Mouse (Mus musculus) embryonic facial prominence, embryonic 12.5 days (tissue): ENCODE measurements around the gene Sipa1l2. TPM values are rescaled to one million over a fixed set of nuclear protein-coding genes. Genes with fewer than 3 reads are reported as not detected.
"Not testable (repeated sequence)": the region's sequence is repeated elsewhere in the genome, so short reads cannot be mapped to it uniquely, and the experiment has no call there.

Experiments used
- ATAC-seq: fragments of 200-750 bp; cut with Nextera tagmentation; 2 replicates; pipeline ENCODE4 v1.8.0; 2017; ENCODE audit not compliant: insufficient number of reproducible peaks, insufficient read depth, low FRiP score, low TSS enrichment
- H3K27ac ChIP-seq: fragments of 300-500 bp; sonication (generic); 2 replicates; pipeline ENCODE4 v1.5.1; 2016; ENCODE audit warnings: mild to moderate bottlenecking
- H3K27me3 ChIP-seq: fragments of 300-500 bp; sonication (generic); 2 replicates; pipeline ENCODE4 v1.6.1; 2016; ENCODE audit warnings: mild to moderate bottlenecking, moderate library complexity
- H3K36me3 ChIP-seq: fragments of 300-500 bp; sonication (generic); 2 replicates; pipeline ENCODE4 v1.6.1; 2016; ENCODE audit warnings: mild to moderate bottlenecking
- H3K4me1 ChIP-seq: fragments of 300-500 bp; sonication (generic); 2 replicates; pipeline ENCODE4 v1.6.1; 2016
- H3K4me2 ChIP-seq: fragments of 300-500 bp; sonication (generic); replicated peaks from 2 replicates; pipeline ENCODE4 v1.6.1; 2016; ENCODE audit warnings: mild to moderate bottlenecking, moderate library complexity
- H3K4me3 ChIP-seq: fragments of 300-500 bp; sonication (generic); 2 replicates; pipeline ENCODE4 v1.5.1; 2016; ENCODE audit warnings: mild to moderate bottlenecking
- H3K9ac ChIP-seq: fragments of 300-500 bp; sonication (generic); 2 replicates; pipeline ENCODE4 v1.6.1; 2016; ENCODE audit warnings: mild to moderate bottlenecking, moderate library complexity
- H3K9me3 ChIP-seq: fragments of 300-500 bp; sonication (generic); 2 replicates; pipeline ENCODE4 v1.6.1; 2016; ENCODE audit warnings: mild to moderate bottlenecking, moderate library complexity
- WGBS: fragments of 180-500 bp; shearing (Covaris S2); methylation state at CpG from one replicate; pipeline ENCODE4 v1.1.7; 2016; 5-methylcytosine and 5-hydroxymethylcytosine counted together
- polyA plus RNA-seq: library from polyadenylated mRNA; unstranded; fragments of >200 nt; fragmentation: Nextera tagmentation; extraction: Ambion mirVana; gene quantifications from 2 replicates; pipeline ENCODE4 v1.2.1, GENCODE M21; 2016

Gene Sipa1l2
- polyA plus RNA-seq, 1 experiment from 2014 or later: 24.2 TPM

DNA sequence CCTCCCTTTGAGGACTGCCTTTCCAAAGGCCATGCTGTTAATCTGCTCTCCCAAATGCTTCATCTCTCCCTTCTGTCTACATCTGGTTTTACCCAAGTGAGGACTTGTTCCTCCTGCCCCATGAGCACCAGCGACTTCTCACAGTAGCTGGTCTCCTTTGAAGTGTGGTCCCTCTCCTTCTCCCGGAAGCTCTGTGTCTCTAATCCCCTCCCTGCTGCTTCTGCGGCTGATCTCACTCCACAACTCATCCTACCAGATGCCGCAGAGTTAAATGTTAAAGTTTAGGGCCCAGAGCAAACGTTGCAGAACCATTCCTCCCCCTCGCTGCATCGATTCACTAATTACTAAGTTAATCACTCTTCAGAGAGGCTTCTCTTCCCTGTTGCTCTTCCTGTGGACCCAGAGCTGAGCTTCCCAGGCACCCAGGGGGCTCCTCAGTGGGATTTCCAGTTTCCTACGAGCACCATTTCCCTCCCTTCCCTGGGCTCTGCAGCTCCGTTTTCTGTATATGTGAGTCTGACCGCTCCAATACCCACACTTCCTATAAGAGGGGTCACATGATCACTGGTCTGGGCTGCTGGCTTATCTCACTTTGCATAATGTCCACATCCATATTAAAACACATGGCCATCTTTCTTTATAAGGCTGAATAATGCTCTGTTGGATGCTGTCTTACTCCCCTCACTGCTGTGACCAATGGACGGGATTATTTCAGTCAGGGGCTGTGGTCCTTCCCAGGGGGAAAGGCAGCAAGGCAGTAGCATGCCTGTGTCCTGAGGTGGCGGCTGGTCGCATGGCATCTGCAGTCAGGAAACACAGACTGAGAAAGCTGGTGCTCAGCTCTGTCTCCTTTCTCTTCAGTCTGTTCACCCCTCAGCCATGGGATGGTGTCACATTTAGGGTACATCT lies 156.4 kb downstream of the Sipa1l2 start:
- Histone ChIP-seq H3K4me1 (peaks cover 12% of the 10 kb centered on the region), H3K27ac (peak overlapping the region; percentile 43; the same call in 1 of the 2 replicates), H3K27me3 (no peaks in the 10 kb centered on the region; the same call in 1 of the 2 replicates), H3K36me3 (no peaks in the 10 kb centered on the region), H3K4me2 (no peak overlapping the region), H3K4me3 (no peak overlapping the region), H3K9me3 (no peaks in the 10 kb centered on the region), H3K9ac (no peak overlapping the region)
- ATAC-seq: no peak
- WGBS: 18% methylated on average over 13 of the region's 13 CpGs

DNA sequence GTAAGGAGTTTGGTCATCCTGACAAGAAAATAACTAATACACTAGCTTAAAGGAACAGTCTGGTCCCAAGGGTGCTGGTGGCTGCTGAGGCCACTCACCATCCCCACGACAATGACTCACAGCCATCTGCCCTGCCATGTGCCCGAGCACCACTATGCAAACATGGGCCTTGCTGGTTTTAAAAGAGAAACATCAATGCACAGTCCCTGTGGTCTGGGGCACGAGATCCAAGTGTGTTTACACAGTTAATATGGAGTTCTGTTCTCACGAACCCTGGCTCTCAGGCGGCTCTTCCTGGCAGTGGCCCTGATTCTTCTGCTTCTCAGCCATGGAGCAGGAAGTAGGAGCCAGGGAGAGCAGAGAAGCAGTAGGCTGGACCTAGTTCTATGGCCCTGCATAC lies 159.0 kb downstream of the Sipa1l2 start:
- no peak overlapping the region for H3K27ac ChIP-seq
- H3K36me3 ChIP-seq: no peaks in the 10 kb centered on the region
- 66% methylated on average over 5 of the region's 5 CpGs for WGBS
- H3K4me1 ChIP-seq: peaks cover 12% of the 10 kb centered on the region
- no peak for ATAC-seq
- H3K4me2 ChIP-seq: no peak overlapping the region
- H3K27me3 ChIP-seq: no peaks in the 10 kb centered on the region; the same call in 1 of the 2 replicates
- no peak overlapping the region for H3K9ac ChIP-seq
- H3K4me3 ChIP-seq: no peak overlapping the region
- H3K9me3 ChIP-seq: no peaks in the 10 kb centered on the region

DNA sequence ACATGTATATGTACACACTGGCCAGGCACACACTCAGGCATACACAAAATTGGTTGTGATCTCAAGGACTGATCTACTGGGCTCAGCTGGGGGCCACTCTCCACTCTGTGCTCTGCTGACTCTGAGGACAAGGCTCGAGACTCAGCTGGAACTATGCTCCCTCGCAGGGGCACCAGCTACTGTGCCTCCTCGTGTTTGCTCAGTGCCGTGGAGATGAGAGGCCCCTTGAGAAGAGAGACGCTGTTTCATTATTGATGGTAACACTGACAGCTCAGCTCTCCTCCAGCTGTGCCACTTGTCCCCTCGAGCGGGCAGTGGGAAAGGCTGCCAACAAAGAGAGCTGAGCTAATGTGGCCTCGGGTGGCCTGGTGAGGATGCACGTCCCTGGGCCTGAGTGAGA lies 161.9 kb downstream of the Sipa1l2 start:
- WGBS: 58% methylated on average over 9 of the region's 9 CpGs
- no peak overlapping the region for H3K27ac ChIP-seq

DNA sequence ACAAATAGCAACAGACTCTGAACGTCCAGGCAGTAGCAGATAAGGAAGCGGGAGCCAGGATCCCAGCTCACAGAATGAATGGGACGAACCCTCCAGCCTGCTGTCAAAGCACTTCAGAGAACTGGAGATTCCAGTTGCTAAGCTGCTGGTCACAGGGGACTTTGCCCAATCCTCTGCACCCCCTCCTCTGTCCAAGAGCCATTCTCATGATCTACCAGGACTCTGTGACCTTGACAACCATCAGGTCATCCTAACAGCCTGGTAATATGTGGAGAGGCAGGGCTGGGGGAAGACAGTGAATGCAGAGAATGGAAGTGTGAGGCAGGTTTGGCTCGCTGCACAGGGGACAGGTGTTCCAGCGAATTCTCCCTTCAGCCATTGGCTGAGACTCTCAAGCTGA lies 163.2 kb downstream of the Sipa1l2 start:
- 67% methylated on average over 5 of the region's 5 CpGs for WGBS
- Histone ChIP-seq H3K4me3 (no peak overlapping the region), H3K27ac (no peak overlapping the region), H3K4me1 (no peaks in the 10 kb centered on the region), H3K9ac (no peak overlapping the region), H3K4me2 (no peak overlapping the region), H3K9me3 (no peaks in the 10 kb centered on the region), H3K36me3 (no peaks in the 10 kb centered on the region), H3K27me3 (no peaks in the 10 kb centered on the region; the same call in 1 of the 2 replicates)
- no peak for ATAC-seq

More for the DNA sequence above, 161.9 kb downstream of the Sipa1l2 start:
- Histone ChIP-seq H3K4me3 (no peak overlapping the region), H3K36me3 (no peaks in the 10 kb centered on the region), H3K4me1 (peaks cover 2% of the 10 kb centered on the region), H3K27me3 (no peaks in the 10 kb centered on the region; the same call in 1 of the 2 replicates), H3K9ac (no peak overlapping the region), H3K4me2 (no peak overlapping the region), H3K9me3 (no peaks in the 10 kb centered on the region)
- no peak for ATAC-seq

DNA sequence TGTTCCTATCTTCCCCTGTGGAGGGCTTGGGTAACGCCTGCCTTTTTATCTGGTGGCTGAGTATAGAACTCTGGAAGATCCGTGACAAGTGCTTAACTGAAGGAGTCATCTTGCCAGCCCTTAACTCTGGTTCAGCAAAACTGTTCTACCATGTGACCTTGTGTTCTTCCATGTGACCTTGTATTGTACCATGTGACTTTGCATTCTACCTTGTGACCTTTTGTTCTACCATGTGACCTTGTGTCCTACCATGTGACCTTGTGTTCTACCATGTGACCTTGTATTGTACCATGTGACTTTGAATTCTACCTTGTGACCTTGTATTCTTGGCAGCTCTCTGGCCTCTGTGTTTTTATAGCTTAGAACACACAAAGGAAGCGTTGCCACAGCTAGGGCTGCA lies 168.3 kb downstream of the Sipa1l2 start:
- Histone ChIP-seq H3K27ac (no peak overlapping the region), H3K4me2 (no peak overlapping the region), H3K9ac (no peak overlapping the region), H3K9me3 (no peaks in the 10 kb centered on the region), H3K4me3 (no peak overlapping the region), H3K27me3 (no peaks in the 10 kb centered on the region), H3K36me3 (no peaks in the 10 kb centered on the region), H3K4me1 (no peaks in the 10 kb centered on the region)
- WGBS: 88% methylated on average over 3 of the region's 3 CpGs
- no peak for ATAC-seq

DNA sequence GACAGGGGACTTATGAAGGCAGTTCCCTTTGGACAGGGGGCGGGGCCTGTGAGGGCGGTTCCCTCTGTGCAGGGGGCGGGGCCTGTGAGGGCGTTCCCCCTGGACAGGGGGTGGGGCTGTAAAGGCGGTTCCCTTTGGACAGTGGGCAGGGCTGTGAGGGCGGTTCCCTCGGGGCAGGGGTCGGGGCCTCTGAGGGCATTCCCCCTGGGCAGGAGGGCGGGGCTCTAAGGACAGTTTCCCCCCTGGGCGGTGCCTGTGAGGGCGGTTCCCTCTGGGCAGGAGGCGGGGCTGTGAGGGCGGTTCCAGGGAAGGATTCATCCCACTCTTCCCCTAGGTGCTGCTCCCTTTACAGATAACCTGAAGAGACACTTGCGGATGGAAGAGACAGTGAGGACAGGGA lies 171.6 kb downstream of the Sipa1l2 start:
- no peaks in the 10 kb centered on the region for H3K9me3 ChIP-seq
- H3K27ac ChIP-seq: no peak overlapping the region

DNA sequence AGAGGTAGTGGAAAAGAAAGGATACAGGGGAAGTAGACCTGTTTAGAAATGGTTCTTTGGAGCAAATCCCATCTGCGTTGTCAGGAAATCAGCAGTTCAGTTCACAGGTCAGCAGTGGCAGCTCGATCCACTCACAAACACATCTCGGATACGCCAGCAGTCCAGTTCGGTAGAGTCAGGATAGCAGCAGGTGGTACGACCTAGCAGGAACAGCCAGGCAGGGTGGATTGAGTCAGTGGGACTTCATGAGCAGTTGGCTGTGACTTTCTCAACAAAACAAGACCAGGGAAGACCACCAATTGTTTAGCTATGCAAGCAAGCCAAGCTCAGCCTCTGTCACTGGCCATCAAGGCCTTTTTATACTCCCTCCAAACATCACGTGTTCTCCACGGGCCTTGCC lies 173.9 kb downstream of the Sipa1l2 start:
- ATAC-seq, H3K9ac ChIP-seq, H3K4me3 ChIP-seq, H3K36me3 ChIP-seq, H3K27me3 ChIP-seq, H3K27ac ChIP-seq, H3K4me1 ChIP-seq, H3K9me3 ChIP-seq, H3K4me2 ChIP-seq: not testable (repeated sequence)
- 83% methylated on average over 8 of the region's 8 CpGs for WGBS

More for the DNA sequence above, 171.6 kb downstream of the Sipa1l2 start:
- Histone ChIP-seq H3K4me2 (no peak overlapping the region), H3K4me3 (no peak overlapping the region), H3K9ac (no peak overlapping the region), H3K36me3 (no peaks in the 10 kb centered on the region), H3K27me3 (no peaks in the 10 kb centered on the region), H3K4me1 (no peaks in the 10 kb centered on the region)
- WGBS: 43% methylated on average over 12 of the region's 14 CpGs
- no peak for ATAC-seq

DNA sequence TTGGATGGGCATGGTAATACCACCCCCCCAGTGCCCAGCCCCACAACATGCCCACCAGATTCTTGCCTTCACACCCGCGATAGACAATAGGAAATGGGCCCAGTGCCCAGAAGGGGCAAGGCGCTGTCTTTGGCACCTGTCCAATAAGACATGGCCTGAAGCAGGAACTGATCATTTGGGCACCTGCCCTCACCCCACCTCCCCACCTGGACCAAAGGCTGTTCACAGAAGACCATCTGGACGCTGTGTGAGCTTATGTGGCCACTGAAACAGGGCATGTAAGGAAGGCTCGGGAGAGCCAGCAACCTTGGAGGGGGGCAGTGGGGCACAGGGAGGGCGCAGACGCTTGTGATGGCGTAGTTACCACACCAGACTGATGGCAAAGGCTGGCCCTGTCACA lies 174.6 kb downstream of the Sipa1l2 start:
- Histone ChIP-seq H3K4me3 (no peak overlapping the region), H3K4me2 (no peak overlapping the region), H3K27me3 (no peaks in the 10 kb centered on the region), H3K36me3 (no peaks in the 10 kb centered on the region), H3K27ac (no peak overlapping the region), H3K4me1 (0 out of 2 replicates have a peak, but pooled peaks cover 3% of the 10 kb centered on the region), H3K9ac (no peak overlapping the region), H3K9me3 (no peaks in the 10 kb centered on the region)
- no peak for ATAC-seq
- 81% methylated on average over 8 of the region's 8 CpGs for WGBS

DNA sequence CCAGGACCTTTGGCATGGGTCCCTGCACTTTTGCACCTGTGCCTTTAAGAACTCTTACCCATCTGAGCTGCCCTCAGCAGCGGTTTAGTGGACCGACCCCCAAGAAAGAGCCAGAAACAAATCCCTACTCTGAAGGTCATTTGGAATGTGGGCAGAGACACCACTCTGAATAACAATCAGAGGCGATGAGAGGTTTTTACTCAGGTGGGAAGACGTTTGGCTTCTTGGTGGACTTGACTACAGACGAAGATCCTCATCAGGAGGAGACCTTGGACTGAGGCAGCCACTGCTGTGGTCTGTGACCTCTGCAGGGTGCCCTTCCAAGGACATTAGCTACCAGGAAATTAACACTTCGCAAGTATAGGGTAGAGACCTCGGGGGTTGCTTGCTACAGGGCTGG lies 177.9 kb downstream of the Sipa1l2 start:
- Histone ChIP-seq H3K4me1 (0 out of 2 replicates have a peak, but pooled peaks cover 9% of the 10 kb centered on the region), H3K4me2 (no peak overlapping the region), H3K36me3 (no peaks in the 10 kb centered on the region), H3K27ac (no peak overlapping the region), H3K9me3 (no peaks in the 10 kb centered on the region), H3K4me3 (no peak overlapping the region), H3K27me3 (no peaks in the 10 kb centered on the region), H3K9ac (no peak overlapping the region)
- ATAC-seq: no peak
- WGBS: 58% methylated on average over 7 of the region's 7 CpGs

DNA sequence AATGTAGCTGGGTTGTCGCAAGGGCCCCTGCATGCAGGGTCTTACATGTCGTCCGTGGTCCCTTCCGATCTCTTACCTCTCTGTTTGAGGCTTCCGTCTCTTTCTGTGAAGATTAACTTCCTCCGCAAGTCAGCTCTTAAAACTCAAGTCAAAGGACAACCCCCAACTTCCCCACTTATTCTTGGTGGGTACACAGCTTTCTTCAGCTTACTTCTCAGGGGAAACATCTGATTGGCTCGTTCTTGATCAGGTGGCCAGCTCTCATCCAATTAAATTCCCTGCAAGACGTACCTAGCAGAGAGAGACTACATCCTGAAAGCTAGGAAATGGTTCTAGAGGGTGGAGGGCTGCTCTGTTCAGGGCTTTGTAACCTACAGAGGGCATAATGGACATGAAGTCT lies 178.3 kb downstream of the Sipa1l2 start:
- Histone ChIP-seq H3K4me1 (peaks cover 13% of the 10 kb centered on the region; the same call in 1 of the 2 replicates), H3K4me2 (no peak overlapping the region), H3K27me3 (no peaks in the 10 kb centered on the region), H3K9ac (no peak overlapping the region), H3K36me3 (no peaks in the 10 kb centered on the region), H3K9me3 (no peaks in the 10 kb centered on the region), H3K4me3 (no peak overlapping the region), H3K27ac (no peak overlapping the region)
- WGBS: 80% methylated on average over 8 of the region's 8 CpGs
- ATAC-seq: no peak

DNA sequence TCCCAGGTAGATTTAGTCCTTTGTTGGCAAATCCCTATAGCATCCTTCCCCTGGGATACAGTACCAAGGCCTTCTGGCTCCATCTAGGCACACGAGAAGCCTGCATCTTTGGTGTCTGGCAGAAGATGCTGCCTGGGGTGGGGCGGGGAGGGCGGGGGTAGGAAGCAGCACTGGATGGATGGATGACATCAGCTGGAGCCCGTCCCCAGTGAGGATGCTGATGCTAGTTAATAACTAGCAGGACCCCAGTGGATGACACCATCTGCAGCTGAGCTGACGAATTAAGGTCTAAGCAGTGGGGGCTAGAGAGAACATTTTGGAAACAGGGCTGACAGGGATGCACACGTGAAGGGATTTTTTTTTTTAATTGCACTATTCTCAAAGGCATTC lies 179.1 kb downstream of the Sipa1l2 start:
- H3K9ac ChIP-seq: no peak overlapping the region; the same call in 1 of the 2 replicates
- no peaks in the 10 kb centered on the region for H3K36me3 ChIP-seq
- no peaks in the 10 kb centered on the region for H3K27me3 ChIP-seq
- 69% methylated on average over 6 of the region's 6 CpGs for WGBS
- no peaks in the 10 kb centered on the region for H3K9me3 ChIP-seq
- H3K4me1 ChIP-seq: peaks cover 21% of the 10 kb centered on the region; the same call in 1 of the 2 replicates
- H3K4me3 ChIP-seq: no peak overlapping the region
- no peak overlapping the region for H3K4me2 ChIP-seq
- H3K27ac ChIP-seq: no peak overlapping the region
- ATAC-seq: no peak
